Mouse (Mus musculus): ENCODE data around the gene Rad9a. TPM values are rescaled to one million over a fixed set of nuclear protein-coding genes. Genes with fewer than 3 reads are reported as not detected.

Rad9a gene
- polyA plus RNA-seq, 1 experiment from 2014 or later = 33.2 TPM

DNA sequence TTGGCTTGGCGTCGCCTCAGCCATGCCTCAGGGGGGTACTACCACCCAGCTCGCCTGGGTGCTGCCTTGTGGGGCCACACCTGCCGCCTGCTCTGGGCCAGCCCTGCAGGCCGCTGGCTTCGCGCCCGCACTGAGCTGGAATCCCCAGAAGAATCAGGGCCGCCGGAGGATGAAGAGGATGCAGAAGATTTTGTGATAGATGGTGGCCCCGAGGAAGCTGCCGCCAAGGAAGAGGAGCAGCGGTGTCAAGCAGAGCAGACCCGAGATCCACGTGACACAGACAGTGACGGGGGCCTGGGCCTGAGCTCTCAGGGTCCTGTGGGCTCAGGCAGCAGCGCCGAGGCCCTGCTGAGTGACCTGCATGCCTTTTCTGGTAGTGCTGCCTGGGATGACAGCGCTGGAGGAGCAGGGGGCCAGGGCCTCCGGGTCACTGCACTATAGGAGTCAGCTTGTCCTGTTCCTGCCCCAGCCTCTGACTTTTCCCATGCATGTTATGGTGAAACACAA is 45.3 kb downstream of the Rad9a start:
- no peak overlapping the region for H3K4me2 ChIP-seq (ENCODE audit: low read length)
- WGBS = 76% methylated on average over 20 of the region's 20 CpGs
- no peak overlapping the region for H3K4me3 ChIP-seq (ENCODE audit: low read depth, low read length)
- H3K27me3 ChIP-seq (replicated peaks; ENCODE audit: control insufficient read depth, insufficient read depth, low read length) = no peaks in the 10 kb centered on the region
- DNase-seq (ENCODE audit: low spot score) (no peak), ATAC-seq (replicated peaks; ENCODE audit: low FRiP score, low TSS enrichment, low read depth) (no peak)
- peaks cover 70% of the 10 kb centered on the region for H3K36me3 ChIP-seq (ENCODE audit: control insufficient read depth, insufficient read depth, low read length)
- no peak overlapping the region for H3K27ac ChIP-seq (ENCODE audit: low read depth)
- no peaks in the 10 kb centered on the region for H3K4me1 ChIP-seq (replicated peaks; ENCODE audit: control insufficient read depth, insufficient read depth, low read length)
- H3K9me3 ChIP-seq (ENCODE audit: control insufficient read depth, low read length) = no peaks in the 10 kb centered on the region
- H3K9ac ChIP-seq (ENCODE audit: low read length) = no peak overlapping the region

DNA sequence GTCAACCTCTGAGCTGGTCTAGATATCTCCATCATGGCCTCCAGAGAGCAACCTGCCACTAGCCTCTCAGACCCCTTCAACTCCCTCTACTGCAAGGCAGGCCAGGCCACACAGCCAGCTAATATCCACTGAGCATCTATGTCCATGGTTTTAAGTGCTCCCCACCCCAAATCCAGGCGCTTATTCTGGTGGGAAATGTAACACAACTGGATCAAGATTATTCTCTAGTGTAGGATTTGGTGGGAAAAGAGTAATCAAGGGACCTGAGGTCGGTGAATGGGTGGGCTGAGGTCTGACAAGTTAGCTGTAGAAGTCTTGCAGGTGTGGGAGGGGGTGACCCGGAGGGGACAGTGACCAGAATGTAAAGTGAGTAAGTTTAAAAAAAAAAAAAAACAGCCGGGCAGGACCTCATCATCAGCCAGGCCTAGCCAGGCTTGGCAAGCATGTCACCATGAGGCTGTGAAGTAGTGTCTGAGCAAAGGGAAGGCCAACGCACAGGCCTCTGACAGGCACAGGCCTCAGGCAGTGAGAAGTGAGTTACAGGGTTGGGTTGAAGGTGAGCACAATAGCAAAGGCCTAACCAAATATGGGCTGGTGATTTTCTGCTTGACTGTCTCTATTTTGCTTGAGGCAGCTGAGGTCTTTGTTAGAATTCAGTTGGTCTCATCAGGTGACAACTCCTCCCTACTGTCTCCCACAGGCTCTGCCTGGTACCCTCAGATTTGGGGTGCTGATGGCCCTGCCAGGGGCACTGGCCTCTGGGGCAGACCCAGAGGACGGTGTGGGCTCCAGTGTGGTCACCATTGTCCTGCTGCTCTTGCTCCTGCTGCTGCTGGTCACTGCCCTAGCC is 46.0 kb downstream of the Rad9a start:
- DNase-seq (ENCODE audit: low spot score) (no peak), ATAC-seq (replicated peaks; ENCODE audit: low FRiP score, low TSS enrichment, low read depth) (no peak)
- Histone ChIP-seq H3K27me3 (replicated peaks; ENCODE audit: control insufficient read depth, insufficient read depth, low read length) (no peaks in the 10 kb centered on the region), H3K27ac (ENCODE audit: low read depth) (no peak overlapping the region), H3K9ac (ENCODE audit: low read length) (no peak overlapping the region), H3K36me3 (ENCODE audit: control insufficient read depth, insufficient read depth, low read length) (peaks cover 70% of the 10 kb centered on the region), H3K4me1 (replicated peaks; ENCODE audit: control insufficient read depth, insufficient read depth, low read length) (no peaks in the 10 kb centered on the region), H3K4me3 (ENCODE audit: low read depth, low read length) (no peak overlapping the region), H3K9me3 (ENCODE audit: control insufficient read depth, low read length) (no peaks in the 10 kb centered on the region), H3K4me2 (ENCODE audit: low read length) (no peak overlapping the region)
- WGBS = 80% methylated on average over 6 of the region's 6 CpGs

DNA sequence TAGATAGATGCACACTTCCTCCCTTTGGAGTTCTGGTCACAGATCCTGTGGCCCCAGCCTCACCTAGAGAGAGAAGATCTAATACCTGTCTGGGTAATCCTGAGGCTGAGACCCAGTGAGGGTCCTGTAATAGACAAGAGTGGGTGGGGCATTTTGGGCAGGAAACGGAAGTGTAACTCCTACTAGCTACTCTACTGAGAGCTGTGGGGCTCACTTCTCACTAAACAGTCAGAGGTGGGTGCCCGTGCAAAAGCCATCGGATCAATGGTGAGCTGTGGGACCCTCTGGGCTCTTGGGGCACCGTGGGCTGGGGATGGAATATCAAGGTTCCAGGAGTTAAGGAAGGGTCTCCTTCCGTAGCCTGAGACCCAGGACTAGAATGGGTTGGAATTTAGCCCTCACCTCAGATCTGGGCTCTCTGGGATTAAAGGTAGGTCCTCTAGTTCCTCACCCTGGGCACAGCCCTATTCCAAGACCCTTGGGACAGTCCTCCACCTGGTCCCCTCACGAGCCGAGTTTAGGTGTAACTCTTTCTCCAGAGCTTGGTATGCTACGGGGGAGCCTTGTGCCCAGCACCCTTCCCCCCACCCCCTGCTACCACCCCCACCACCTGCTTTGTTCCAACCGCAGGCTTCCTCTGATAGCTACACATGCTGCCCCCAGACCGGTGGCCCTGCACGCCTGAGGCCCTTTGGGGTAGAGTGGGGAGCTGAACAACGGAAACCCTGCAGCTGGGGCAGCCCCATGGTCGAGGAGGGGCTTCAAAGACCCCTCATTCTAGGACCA is 46.8 kb downstream of the Rad9a start:
- Histone ChIP-seq H3K4me3 (ENCODE audit: low read depth, low read length) (no peak overlapping the region), H3K27ac (ENCODE audit: low read depth) (no peak overlapping the region), H3K9ac (ENCODE audit: low read length) (no peak overlapping the region), H3K9me3 (ENCODE audit: control insufficient read depth, low read length) (no peaks in the 10 kb centered on the region), H3K4me1 (replicated peaks; ENCODE audit: control insufficient read depth, insufficient read depth, low read length) (peaks cover 3% of the 10 kb centered on the region; the same call in 1 of the 2 replicates), H3K27me3 (replicated peaks; ENCODE audit: control insufficient read depth, insufficient read depth, low read length) (no peaks in the 10 kb centered on the region), H3K4me2 (ENCODE audit: low read length) (no peak overlapping the region), H3K36me3 (ENCODE audit: control insufficient read depth, insufficient read depth, low read length) (peaks cover 67% of the 10 kb centered on the region)
- DNase-seq (ENCODE audit: low spot score) (no peak), ATAC-seq (replicated peaks; ENCODE audit: low FRiP score, low TSS enrichment, low read depth) (no peak)
- 77% methylated on average over 13 of the region's 13 CpGs for WGBS

DNA sequence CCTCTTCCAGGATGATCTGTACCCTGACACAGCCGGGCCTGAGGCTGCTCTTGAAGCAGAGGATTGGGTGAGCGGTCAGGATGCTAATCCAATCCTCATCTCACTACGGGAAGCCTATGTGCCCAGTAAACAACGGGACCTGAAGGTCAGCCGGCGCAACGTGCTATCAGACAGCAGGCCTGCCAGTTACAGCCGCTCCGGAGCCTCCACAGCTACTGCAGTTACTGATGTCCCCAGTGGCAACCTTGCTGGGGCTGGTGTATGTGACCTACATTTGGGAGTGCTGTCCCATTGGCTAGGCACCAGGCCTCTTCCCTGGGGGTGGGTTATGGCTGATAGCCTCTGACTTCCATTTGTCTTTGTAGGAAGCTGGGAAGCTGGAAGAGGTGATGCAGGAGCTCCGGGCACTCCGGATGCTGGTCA is 48.2 kb downstream of the Rad9a start, which contains the start of gene Ptprcap:
Gene Ptprcap, plus strand, starts transcription at position 373 of the 423 bp plus-strand sequence.
- DNase-seq (ENCODE audit: low spot score) = no peak
- Histone ChIP-seq H3K4me3 (ENCODE audit: low read depth, low read length) (no peak within 1 kb of the TSS), H3K27ac (ENCODE audit: low read depth) (no peak within 1 kb of the TSS), H3K4me1 (replicated peaks; ENCODE audit: control insufficient read depth, insufficient read depth, low read length) (peaks cover 11% of the 10 kb centered on the region), H3K27me3 (replicated peaks; ENCODE audit: control insufficient read depth, insufficient read depth, low read length) (no peaks in the 10 kb centered on the region), H3K9ac (ENCODE audit: low read length) (no peak within 1 kb of the TSS), H3K9me3 (ENCODE audit: control insufficient read depth, low read length) (no peaks in the 10 kb centered on the region), H3K36me3 (ENCODE audit: control insufficient read depth, insufficient read depth, low read length) (peaks cover 55% of the 10 kb centered on the region), H3K4me2 (ENCODE audit: low read length) (no peak within 1 kb of the TSS)
- 71% methylated on average over 11 of the region's 11 CpGs for WGBS
- ATAC-seq (replicated peaks; ENCODE audit: low FRiP score, low TSS enrichment, low read depth) = no peak

DNA sequence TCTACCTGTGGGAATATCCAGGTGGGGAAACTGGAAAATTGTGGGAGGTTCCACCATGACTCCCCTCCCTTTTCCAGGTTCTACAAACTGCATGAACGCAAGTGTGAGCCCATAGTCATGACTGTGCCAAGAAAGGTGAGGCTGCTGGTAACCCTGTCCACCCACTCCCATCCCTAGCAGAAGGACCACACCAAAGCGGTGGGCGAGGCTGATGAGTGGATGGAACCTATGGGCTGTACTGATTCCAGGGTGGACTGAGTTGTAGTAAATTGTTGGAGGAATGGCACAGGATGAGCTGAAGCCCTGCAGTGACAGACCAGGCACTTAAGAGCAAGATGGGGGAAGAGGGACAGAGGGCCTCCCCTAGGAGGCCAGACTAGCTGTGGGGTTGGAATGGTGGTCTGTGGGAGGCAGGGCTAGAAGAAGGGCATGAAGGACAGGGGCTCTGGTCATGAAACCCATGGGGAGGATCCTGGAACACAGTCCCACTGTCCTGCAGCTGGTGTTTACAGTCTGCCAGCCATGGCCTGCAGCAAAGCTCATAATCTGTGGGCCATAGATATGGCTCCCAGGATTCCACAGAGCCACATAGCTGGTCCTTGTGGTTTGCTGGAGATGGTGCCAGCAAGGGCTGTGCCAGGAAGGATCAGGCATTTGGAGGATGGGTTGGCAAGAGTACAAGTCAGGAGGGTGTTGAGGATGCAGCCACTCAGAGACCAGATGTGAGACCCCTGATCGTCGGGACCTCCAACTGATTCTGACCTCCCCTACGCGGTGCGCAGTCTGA is 48.8 kb downstream of the Rad9a start:
- no peaks in the 10 kb centered on the region for H3K9me3 ChIP-seq (ENCODE audit: control insufficient read depth, low read length)
- peaks cover 49% of the 10 kb centered on the region for H3K36me3 ChIP-seq (ENCODE audit: control insufficient read depth, insufficient read depth, low read length)
- no peak overlapping the region for H3K27ac ChIP-seq (ENCODE audit: low read depth)
- DNase-seq (ENCODE audit: low spot score) (no peak), ATAC-seq (replicated peaks; ENCODE audit: low FRiP score, low TSS enrichment, low read depth) (no peak)
- no peaks in the 10 kb centered on the region for H3K27me3 ChIP-seq (replicated peaks; ENCODE audit: control insufficient read depth, insufficient read depth, low read length)
- no peak overlapping the region for H3K4me3 ChIP-seq (ENCODE audit: low read depth, low read length)
- no peak overlapping the region for H3K4me2 ChIP-seq (ENCODE audit: low read length)
- no peak overlapping the region for H3K9ac ChIP-seq (ENCODE audit: low read length)
- WGBS = 90% methylated on average over 8 of the region's 8 CpGs
- peaks cover 17% of the 10 kb centered on the region for H3K4me1 ChIP-seq (replicated peaks; ENCODE audit: control insufficient read depth, insufficient read depth, low read length)

DNA sequence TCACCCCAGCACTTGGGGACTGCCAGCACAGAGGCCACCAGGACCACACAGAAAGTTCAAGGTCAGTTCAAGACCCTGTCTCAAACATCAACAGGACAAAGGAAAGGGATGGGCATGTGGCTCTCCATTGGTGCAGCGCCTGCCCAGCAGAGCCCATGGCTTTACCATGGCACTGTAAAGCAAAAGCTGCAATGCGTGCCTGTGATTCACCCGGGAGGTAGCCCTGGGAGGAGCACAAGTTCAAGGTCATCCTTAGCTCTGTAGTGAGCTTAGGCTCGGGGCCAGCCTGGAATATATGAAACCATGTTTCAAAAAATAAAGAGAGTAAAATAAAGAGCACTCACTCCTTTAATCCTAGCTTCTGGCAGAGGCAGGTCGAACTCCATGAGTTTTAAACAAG is 49.6 kb downstream of the Rad9a start:
- no peak overlapping the region for H3K4me2 ChIP-seq (ENCODE audit: low read length)
- H3K9me3 ChIP-seq (ENCODE audit: control insufficient read depth, low read length) = no peaks in the 10 kb centered on the region
- H3K4me1 ChIP-seq (replicated peaks; ENCODE audit: control insufficient read depth, insufficient read depth, low read length) = peaks cover 17% of the 10 kb centered on the region
- no peaks in the 10 kb centered on the region for H3K27me3 ChIP-seq (replicated peaks; ENCODE audit: control insufficient read depth, insufficient read depth, low read length)
- H3K4me3 ChIP-seq (ENCODE audit: low read depth, low read length) = no peak overlapping the region
- H3K36me3 ChIP-seq (ENCODE audit: control insufficient read depth, insufficient read depth, low read length) = peaks cover 41% of the 10 kb centered on the region
- ATAC-seq (replicated peaks; ENCODE audit: low FRiP score, low TSS enrichment, low read depth) = no peak
- 85% methylated on average over 5 of the region's 5 CpGs for WGBS
- H3K27ac ChIP-seq (ENCODE audit: low read depth) = no peak overlapping the region
- H3K9ac ChIP-seq (ENCODE audit: low read length) = no peak overlapping the region
- DNase-seq (ENCODE audit: low spot score) = no peak

DNA sequence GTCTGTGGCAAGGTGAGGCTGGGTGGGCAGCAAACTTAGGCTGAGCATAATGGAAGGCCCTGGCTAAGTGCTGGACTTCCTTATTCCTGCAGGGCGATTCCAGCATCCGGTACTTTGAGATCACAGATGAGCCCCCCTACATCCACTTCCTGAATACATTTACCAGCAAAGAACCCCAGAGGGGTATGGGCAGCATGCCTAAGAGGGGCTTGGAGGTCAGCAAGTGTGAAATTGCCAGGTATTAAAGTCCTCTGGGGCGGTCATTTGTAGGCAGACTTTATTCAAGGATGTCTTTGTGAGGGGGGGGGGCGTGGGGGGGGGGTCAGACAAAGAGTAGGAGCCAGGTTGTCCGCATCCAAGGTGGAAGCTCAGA is 50.0 kb downstream of the Rad9a start:
- H3K36me3 ChIP-seq (ENCODE audit: control insufficient read depth, insufficient read depth, low read length) = peaks cover 37% of the 10 kb centered on the region
- 79% methylated on average over 4 of the region's 5 CpGs for WGBS

More for the DNA sequence above, 50.0 kb downstream of the Rad9a start:
- Histone ChIP-seq H3K27ac (ENCODE audit: low read depth) (no peak overlapping the region), H3K9ac (ENCODE audit: low read length) (no peak overlapping the region), H3K4me1 (replicated peaks; ENCODE audit: control insufficient read depth, insufficient read depth, low read length) (peaks cover 17% of the 10 kb centered on the region), H3K4me2 (ENCODE audit: low read length) (no peak overlapping the region), H3K9me3 (ENCODE audit: control insufficient read depth, low read length) (no peaks in the 10 kb centered on the region), H3K4me3 (ENCODE audit: low read depth, low read length) (no peak overlapping the region), H3K27me3 (replicated peaks; ENCODE audit: control insufficient read depth, insufficient read depth, low read length) (no peaks in the 10 kb centered on the region)
- DNase-seq (ENCODE audit: low spot score) (no peak), ATAC-seq (replicated peaks; ENCODE audit: low FRiP score, low TSS enrichment, low read depth) (no peak)
